Mouse (Mus musculus): ENCODE results near the gene Rab36. TPM values are rescaled to one million over a fixed set of nuclear protein-coding genes. Genes with fewer than 3 reads are reported as not detected.

Rab36 gene
- polyA plus RNA-seq (2015; fragmentation: Nextera tagmentation; extraction: Ambion mirVana): 20.1 and 20.8 TPM in 2 replicates

DNA sequence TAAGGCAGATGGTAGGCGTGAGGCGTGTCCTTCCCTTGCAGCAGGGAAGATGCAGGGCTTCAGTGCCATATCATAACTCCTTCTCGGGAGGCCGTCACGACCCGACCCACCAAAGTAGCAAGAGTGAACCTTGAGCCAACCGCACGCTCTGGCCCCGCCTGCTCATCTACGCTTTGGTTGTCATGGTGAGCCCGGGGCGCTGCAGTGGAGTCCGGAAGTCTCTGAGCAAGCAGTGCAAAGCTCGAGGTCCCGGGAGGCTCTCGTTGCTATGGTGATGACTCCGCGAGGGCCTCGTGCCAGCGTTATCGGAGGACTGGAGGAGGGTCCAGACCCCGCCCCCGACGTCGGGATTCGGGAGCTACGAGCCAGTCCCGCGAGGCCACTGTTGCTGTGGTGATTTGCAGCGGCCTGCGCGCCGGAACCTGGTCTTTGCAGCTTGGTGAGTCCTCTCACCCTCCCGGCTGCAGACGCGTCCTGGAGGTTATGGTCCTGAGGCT is at the start of gene Rab36:
TSS of gene Rab36 (plus strand) at position 176 of the 497 bp plus-strand sequence.

DNA sequence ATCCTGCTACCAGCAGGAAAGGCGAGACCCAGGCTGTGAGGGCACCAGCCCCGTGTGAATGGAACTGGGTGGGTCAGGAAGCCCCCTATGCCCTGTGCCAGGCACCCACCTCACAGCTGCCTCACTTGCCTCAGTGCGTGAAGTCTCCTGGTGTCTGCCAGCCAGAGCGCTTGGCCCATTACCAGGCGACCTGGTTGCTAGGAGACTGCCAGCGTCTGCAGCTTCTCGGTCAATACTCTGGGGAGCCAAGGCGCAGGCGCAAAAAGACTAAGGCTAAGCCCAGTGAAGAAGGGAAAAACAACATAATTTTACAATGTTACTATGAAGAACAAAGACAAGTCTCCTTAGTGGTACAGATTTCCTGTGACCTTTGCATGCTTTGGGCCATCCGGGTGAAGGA is 4.5 kb upstream of the Rab36 start, which contains the start of gene Rsph14:
TSS of gene Rsph14 (minus strand) at position 192 of the 400 bp plus-strand sequence.

DNA sequence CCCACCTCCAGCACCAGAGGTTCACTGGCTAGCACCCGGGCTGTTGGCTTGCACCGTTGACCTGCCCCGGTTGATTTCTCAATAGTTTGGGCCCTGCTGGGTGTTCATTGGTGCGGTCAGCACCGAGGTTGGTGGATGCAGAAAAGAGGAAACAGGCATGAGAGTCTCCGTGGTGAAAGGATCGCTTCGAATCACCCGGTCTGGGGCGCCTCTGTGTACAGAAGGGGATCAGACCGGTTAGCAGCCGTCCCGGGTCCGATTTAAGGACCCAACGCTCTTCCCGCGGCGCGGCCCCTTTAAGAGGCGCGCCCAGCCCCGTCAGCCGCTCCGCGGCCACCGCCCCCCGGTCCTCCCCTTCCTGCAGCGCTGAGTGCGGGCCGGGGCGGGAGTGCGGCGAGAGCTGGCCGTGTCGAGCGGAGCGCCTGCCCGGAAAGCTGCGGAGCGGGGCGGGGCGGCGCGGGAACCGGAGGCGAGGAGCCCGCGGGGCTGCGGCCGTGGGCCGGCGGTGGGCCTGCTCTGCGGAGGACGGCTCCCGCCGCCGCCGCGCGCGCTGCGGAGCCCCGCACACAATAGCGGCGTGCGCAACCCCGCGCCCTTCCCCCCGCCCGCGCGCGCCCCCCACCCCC is 23.5 kb downstream of the Rab36 start, which contains the start of gene Bcr:
TSS of gene Bcr (plus strand) at position 376 of the 626 bp plus-strand sequence.

Other genes with a start within 250 kb of the Rab36 start
- 99.5 and 106 TPM in 2 replicates for gene Gnaz, start 69.9 kb upstream of the Rab36 start, polyA plus RNA-seq (2015; fragmentation: Nextera tagmentation; extraction: Ambion mirVana)
- 0.48 and 0.59 TPM in 2 replicates for gene Rsph14, start 4.5 kb upstream of the Rab36 start, polyA plus RNA-seq (2015; fragmentation: Nextera tagmentation; extraction: Ambion mirVana)
- 12.0 and 13.6 TPM in 2 replicates for gene Bcr, start 23.5 kb downstream of the Rab36 start, polyA plus RNA-seq (2015; fragmentation: Nextera tagmentation; extraction: Ambion mirVana)
- gene Specc1l, start 175.0 kb downstream of the Rab36 start, polyA plus RNA-seq (2015; fragmentation: Nextera tagmentation; extraction: Ambion mirVana): 16.2 and 16.3 TPM in 2 replicates